ENCODE assay signal across 24 mouse cellular contexts in genomic region chr4:133604856-133605255, GRCm38 (mm10). TPM values are rescaled to one million over a fixed set of nuclear protein-coding genes. Genes with fewer than 3 reads are reported as not detected.
DNase-seq lines count a peak whose midpoint lies in the region; ATAC-seq and TF ChIP-seq lines count a peak whose summit lies in the region.
"Had no signal": no experiment of that assay in that cellular context is flagged by ENCODE, and none has a peak within 500 bp of the region (broad histone marks: within the 10 kb centered on the region; RNA-seq: fewer than 3 reads in every experiment).

No protein-coding gene starts in this region.

- no peak for DNase-seq in lung, embryonic 14.5 days
- DNase-seq in lung, adult 18-20 months, result no peak
- peak; percentile 32 for DNase-seq in embryonic facial prominence, embryonic 10.5 days (ENCODE audit: low spot score)
- no peak for DNase-seq in heart, postnatal 36 days
- DNase-seq in kidney, adult 8-10 months, result no peak
- DNase-seq: adrenal gland, postnatal 10 days; cerebellum, adult 11 months; cerebellum, postnatal 14 days had no signal

- no peaks in the 10 kb centered on the region for H3K9me3 ChIP-seq in lung, embryonic 14.5 days (ENCODE audit: low read depth, low read length)
- H3K9me3 ChIP-seq in E14TG2a.4 (ENCODE audit: low read length), result no peaks in the 10 kb centered on the region
- H3K9me3 ChIP-seq in embryonic facial prominence, embryonic 10.5 days, result no peaks in the 10 kb centered on the region
- H3K9me3 ChIP-seq in stomach, embryonic 15.5 days, result no peaks in the 10 kb centered on the region
- H3K9me3 ChIP-seq: forebrain, embryonic 12.5 days; hindbrain, embryonic 15.5 days; limb, embryonic 12.5 days; midbrain, embryonic 12.5 days had no signal

- H3K4me2 ChIP-seq in lung, embryonic 14.5 days, result no peak overlapping the region
- no peak overlapping the region; the same call in 1 of the 2 replicates for H3K4me2 ChIP-seq in stomach, embryonic 15.5 days
- H3K4me2 ChIP-seq: forebrain, embryonic 12.5 days; heart, embryonic 11.5 days; hindbrain, embryonic 15.5 days; limb, embryonic 12.5 days; midbrain, embryonic 12.5 days had no signal

- intact Hi-C loops in heart, postnatal 36 days (cut with DNase I), result no loop called here

- no peak overlapping the region for H3K4me3 ChIP-seq in lung, embryonic 14.5 days (ENCODE audit: low read depth, low read length)
- peak overlapping the region; percentile 63; the same call in 1 of the 2 replicates for H3K4me3 ChIP-seq in E14TG2a.4 (replicated peaks; ENCODE audit: low read length)
- H3K4me3 ChIP-seq in embryonic facial prominence, embryonic 10.5 days, result no peak overlapping the region
- no peak overlapping the region for H3K4me3 ChIP-seq in stomach, embryonic 15.5 days (replicated peaks)
- H3K4me3 ChIP-seq: forebrain, embryonic 12.5 days; hindbrain, embryonic 15.5 days; limb, embryonic 12.5 days; midbrain, embryonic 12.5 days had no signal

- H3K27ac ChIP-seq in lung, embryonic 14.5 days (ENCODE audit: low read depth), result peak overlapping the region; percentile 59; the same call in 1 of the 2 replicates
- peak overlapping the region; percentile 46; the same call in 1 of the 2 replicates for H3K27ac ChIP-seq in embryonic facial prominence, embryonic 10.5 days (replicated peaks)
- H3K27ac ChIP-seq in stomach, embryonic 15.5 days, result peak overlapping the region; percentile 85
- H3K27ac ChIP-seq: forebrain, embryonic 12.5 days; hindbrain, embryonic 15.5 days; kidney, postnatal 0 days; liver, embryonic 14.5 days; midbrain, embryonic 12.5 days had no signal

- H3K27me3 ChIP-seq in lung, embryonic 14.5 days (ENCODE audit: insufficient read depth, low read length), result peaks cover 21% of the 10 kb centered on the region
- peaks cover 2% of the 10 kb centered on the region; the same call in 1 of the 2 replicates for H3K27me3 ChIP-seq in E14TG2a.4 (ENCODE audit: insufficient read depth, low read length)
- H3K27me3 ChIP-seq in embryonic facial prominence, embryonic 10.5 days (replicated peaks; ENCODE audit: low read depth, poor library complexity, severe bottlenecking), result peaks cover 37% of the 10 kb centered on the region
- H3K27me3 ChIP-seq in stomach, embryonic 15.5 days (replicated peaks), result peaks cover 15% of the 10 kb centered on the region

- no peak overlapping the region for H3K9ac ChIP-seq in lung, embryonic 14.5 days
- no peak overlapping the region for H3K9ac ChIP-seq in stomach, embryonic 15.5 days
- H3K9ac ChIP-seq: forebrain, embryonic 12.5 days; hindbrain, embryonic 15.5 days; limb, embryonic 12.5 days; liver, embryonic 14.5 days; midbrain, embryonic 12.5 days had no signal

- H3K36me3 ChIP-seq in lung, embryonic 14.5 days (ENCODE audit: insufficient read depth), result peaks cover 44% of the 10 kb centered on the region
- H3K36me3 ChIP-seq in E14TG2a.4 (ENCODE audit: insufficient read depth, low read length), result peaks cover 70% of the 10 kb centered on the region
- H3K36me3 ChIP-seq in embryonic facial prominence, embryonic 10.5 days (replicated peaks), result peaks cover 67% of the 10 kb centered on the region
- peaks cover 6% of the 10 kb centered on the region; the same call in 1 of the 2 replicates for H3K36me3 ChIP-seq in stomach, embryonic 15.5 days

- H3K4me1 ChIP-seq in lung, embryonic 14.5 days (ENCODE audit: insufficient read depth), result no peaks in the 10 kb centered on the region; the same call in 1 of the 2 replicates
- peaks cover 87% of the 10 kb centered on the region for H3K4me1 ChIP-seq in E14TG2a.4 (replicated peaks; ENCODE audit: low read depth, low read length)
- peaks cover 39% of the 10 kb centered on the region for H3K4me1 ChIP-seq in embryonic facial prominence, embryonic 10.5 days
- H3K4me1 ChIP-seq in stomach, embryonic 15.5 days, result peaks cover 18% of the 10 kb centered on the region

- 57% methylated on average over 6 of the region's 6 CpGs for WGBS in lung, embryonic 14.5 days
- WGBS in embryonic facial prominence, embryonic 10.5 days, result 51% methylated on average over 6 of the region's 6 CpGs
- 58% methylated on average over 6 of the region's 6 CpGs for WGBS in stomach, embryonic 15.5 days

- ATAC-seq in lung, embryonic 14.5 days (ENCODE audit: insufficient read depth), result no peak
- ATAC-seq in stomach, embryonic 15.5 days (ENCODE audit: insufficient read depth, low FRiP score, low read depth), result no peak
- ATAC-seq: intestine, embryonic 16.5 days had no signal

- no peak for TF ChIP-seq CTCF in lung, embryonic 14.5 days (IDR thresholded peaks at IDR 0.05; ENCODE audit: low read depth)
- TF ChIP-seq CTCF in E14TG2a.4 (conservative IDR thresholded peaks at IDR 0.05; ENCODE audit: low read length), result no peak

RNA-seq across cellular contexts. Expression of gene Sfn, which starts 2.9 kb away (rescaled TPM):
- 10.4 and 10.6 TPM in 2 replicates for polyA plus RNA-seq in lung, embryonic 14.5 days (2014; fragmentation: Nextera tagmentation; extraction: Ambion mirVana)
- polyA plus RNA-seq in embryonic facial prominence, embryonic 10.5 days (2016; fragmentation: Nextera tagmentation; extraction: Ambion mirVana), result 27.6 and 35.7 TPM in 2 replicates
- 138 and 228 TPM in 2 replicates for polyA plus RNA-seq in stomach, embryonic 15.5 days (2015; fragmentation: Nextera tagmentation; extraction: Ambion mirVana)
- 1 to 10 TPM; 1.1 to 1.5 TPM for total RNA-seq in heart, postnatal 36 days (2021)

RNA-seq across cellular contexts. Expression of gene Gpn2, which starts 20.7 kb away (rescaled TPM):
- polyA plus RNA-seq in lung, embryonic 14.5 days (2014; fragmentation: Nextera tagmentation; extraction: Ambion mirVana), result 21.1 and 23.7 TPM in 2 replicates
- polyA plus RNA-seq in embryonic facial prominence, embryonic 10.5 days (2016; fragmentation: Nextera tagmentation; extraction: Ambion mirVana), result 29.4 and 30.9 TPM in 2 replicates
- polyA plus RNA-seq in stomach, embryonic 15.5 days (2015; fragmentation: Nextera tagmentation; extraction: Ambion mirVana), result 16.4 and 17.7 TPM in 2 replicates
- 1 to 10 TPM; 7.0 TPM for total RNA-seq in heart, postnatal 36 days (2021)

RNA-seq across cellular contexts. Expression of gene Gpatch3, which starts 30.3 kb away (rescaled TPM):
- 8.0 and 8.7 TPM in 2 replicates for polyA plus RNA-seq in lung, embryonic 14.5 days (2014; fragmentation: Nextera tagmentation; extraction: Ambion mirVana)
- 10.7 and 12.2 TPM in 2 replicates for polyA plus RNA-seq in embryonic facial prominence, embryonic 10.5 days (2016; fragmentation: Nextera tagmentation; extraction: Ambion mirVana)
- polyA plus RNA-seq in stomach, embryonic 15.5 days (2015; fragmentation: Nextera tagmentation; extraction: Ambion mirVana), result 6.2 and 6.5 TPM in 2 replicates
- total RNA-seq in heart, postnatal 36 days (2021), result 1 to 10 TPM; 3.3 to 5.5 TPM

RNA-seq across cellular contexts. Expression of gene Zdhhc18, which starts 45.1 kb away (rescaled TPM):
- 5.5 and 9.9 TPM in 2 replicates for polyA plus RNA-seq in lung, embryonic 14.5 days (2014; fragmentation: Nextera tagmentation; extraction: Ambion mirVana)
- 2.3 and 3.0 TPM in 2 replicates for polyA plus RNA-seq in embryonic facial prominence, embryonic 10.5 days (2016; fragmentation: Nextera tagmentation; extraction: Ambion mirVana)
- 5.4 and 5.8 TPM in 2 replicates for polyA plus RNA-seq in stomach, embryonic 15.5 days (2015; fragmentation: Nextera tagmentation; extraction: Ambion mirVana)
- 10 to 100 TPM; 17.2 to 17.3 TPM for total RNA-seq in heart, postnatal 36 days (2021)

RNA-seq across cellular contexts. Expression of gene Nr0b2, which starts 51.7 kb away (rescaled TPM):
- polyA plus RNA-seq in lung, embryonic 14.5 days (2014; fragmentation: Nextera tagmentation; extraction: Ambion mirVana), result 0.39 TPM in 1 of 2 replicates, not detected in the other
- polyA plus RNA-seq in embryonic facial prominence, embryonic 10.5 days (2016; fragmentation: Nextera tagmentation; extraction: Ambion mirVana), result 0.17 TPM in 1 of 2 replicates, not detected in the other
- 10.4 and 11.2 TPM in 2 replicates for polyA plus RNA-seq in stomach, embryonic 15.5 days (2015; fragmentation: Nextera tagmentation; extraction: Ambion mirVana)
- total RNA-seq in heart, postnatal 36 days (2021), result 10 to 100 TPM; 14.2 to 15.3 TPM
- total RNA-seq: gastrocnemius, postnatal 4 days; layer of hippocampus, adult 8-10 months; left cerebral cortex, adult 18-20 months; MEL; neutrophil, adult 5-6 weeks had no signal
- polyA plus RNA-seq: brain, embryonic 14.5 days; forebrain, embryonic 12.5 days; hindbrain, embryonic 15.5 days; limb, embryonic 12.5 days; midbrain, embryonic 12.5 days had no signal
